Mouse (Mus musculus): ENCODE results near the gene Carf. TPM values are rescaled to one million over a fixed set of nuclear protein-coding genes. Genes with fewer than 3 reads are reported as not detected.

The Carf gene
- polyA plus RNA-seq, 1 experiment from 2014 or later: 5.4 TPM

DNA sequence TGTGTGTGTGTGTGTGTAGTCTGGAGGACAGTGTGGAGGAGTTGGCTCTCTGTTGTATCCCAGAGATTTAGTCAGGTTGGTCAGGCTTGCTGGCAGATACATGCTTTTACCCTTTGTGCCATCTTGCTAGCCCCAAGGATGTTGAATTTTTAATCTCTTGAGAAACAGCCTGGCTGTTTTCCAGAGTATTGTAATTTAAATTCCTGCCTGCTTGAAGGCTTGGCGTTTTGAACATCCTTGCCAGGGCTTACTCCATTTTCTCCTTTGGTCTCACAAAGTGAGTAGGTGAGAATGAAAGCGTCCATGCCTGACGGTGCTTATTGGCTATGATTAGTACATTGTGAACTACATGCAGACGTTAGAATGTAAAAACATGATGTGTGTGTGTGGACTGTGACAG is 101.0 kb downstream of the Carf start:
- no peak overlapping the region for H3K27ac ChIP-seq (ENCODE audit: low read length)
- H3K9me3 ChIP-seq (replicated peaks; ENCODE audit: control insufficient read depth, low read length): no peaks in the 10 kb centered on the region; the same call in 1 of the 2 replicates
- ATAC-seq (replicated peaks; ENCODE audit: extremely low read depth, insufficient read depth, low FRiP score): no peak
- peaks cover 36% of the 10 kb centered on the region for H3K36me3 ChIP-seq (ENCODE audit: control insufficient read depth, insufficient read depth)
- WGBS: 67% methylated on average over 4 of the region's 4 CpGs
- no peak overlapping the region for H3K4me2 ChIP-seq (ENCODE audit: low read depth, low read length)
- H3K27me3 ChIP-seq (ENCODE audit: control insufficient read depth, insufficient read depth, low read length): no peaks in the 10 kb centered on the region
- no peak overlapping the region for H3K9ac ChIP-seq (ENCODE audit: low read length)
- no peaks in the 10 kb centered on the region for H3K4me1 ChIP-seq (ENCODE audit: control insufficient read depth, insufficient read depth, low read length)
- no peak overlapping the region for H3K4me3 ChIP-seq (ENCODE audit: low read length)

Other genes starting within 250 kb of the Carf start
- gene Fam117b, start 185.2 kb upstream of the Carf start, polyA plus RNA-seq (2015; fragmentation: Nextera tagmentation; extraction: Ambion mirVana): 2.9 and 4.8 TPM in 2 replicates
- gene Ica1l, start 55.1 kb upstream of the Carf start, polyA plus RNA-seq (2015; fragmentation: Nextera tagmentation; extraction: Ambion mirVana): 0.15 and 0.20 TPM in 2 replicates
- gene Wdr12, start 398 bp downstream of the Carf start, polyA plus RNA-seq (2015; fragmentation: Nextera tagmentation; extraction: Ambion mirVana): 31.0 and 35.3 TPM in 2 replicates
- gene Nbeal1, start 82.4 kb downstream of the Carf start, polyA plus RNA-seq (2015; fragmentation: Nextera tagmentation; extraction: Ambion mirVana): 6.4 and 8.1 TPM in 2 replicates
- 21.1 and 26.3 TPM in 2 replicates for gene Cyp20a1, start 245.1 kb downstream of the Carf start, polyA plus RNA-seq (2015; fragmentation: Nextera tagmentation; extraction: Ambion mirVana)

Data from heart, embryonic 16.5 days (tissue).